Mouse (Mus musculus): ENCODE measurements at regions not wholly inside any gene's neighbourhood (a gene's known extent, or its start where the extent isn't known, plus 50 kb on each side); places are given as distances from the start of the nearest gene placed in this dataset.

DNA sequence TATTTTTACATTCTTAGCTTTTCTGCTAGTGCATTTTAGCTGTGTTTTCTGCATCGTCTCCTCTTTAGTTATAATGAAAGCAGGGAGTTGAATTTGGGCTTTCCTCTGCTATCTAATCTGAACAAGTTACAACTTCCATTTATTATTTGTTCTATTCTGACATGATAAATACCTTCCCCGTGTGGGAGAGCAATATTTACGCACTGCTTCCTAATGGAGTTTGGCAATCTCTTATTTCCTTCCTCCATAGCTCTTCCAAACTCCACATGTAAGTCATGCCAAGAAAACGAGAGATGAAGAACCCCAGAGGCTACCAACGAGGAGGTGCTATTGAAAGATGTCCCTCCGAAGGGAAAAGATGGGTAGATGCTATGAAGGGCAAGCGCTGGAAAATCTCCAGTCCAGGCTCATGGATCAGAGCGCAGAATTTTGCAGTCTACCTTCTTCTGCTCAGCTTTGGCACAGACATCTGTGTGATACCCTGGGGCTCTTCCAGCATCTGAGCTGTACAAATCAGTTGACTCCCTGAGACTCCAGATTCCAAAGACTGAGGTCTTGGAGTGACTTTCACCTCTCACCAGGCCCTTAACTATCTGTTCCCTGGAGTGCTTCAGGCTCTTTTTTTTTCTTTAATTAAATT, 167.4 kb upstream of the Tgfbr2 start:
- TF ChIP-seq POLR2A (IDR thresholded peaks at IDR 0.05; ENCODE audit: borderline replicate concordance, low read depth, low read length), result no peak
- no peak for TF ChIP-seq CTCF (IDR thresholded peaks at IDR 0.05; ENCODE audit: low read depth, low read length)
